Mouse (Mus musculus): ENCODE measurements around the gene Zfp410. TPM values are rescaled to one million over a fixed set of nuclear protein-coding genes. Genes with fewer than 3 reads are reported as not detected.

Zfp410 gene
- polyA plus RNA-seq, 1 experiment from 2014 or later: 121 TPM

DNA sequence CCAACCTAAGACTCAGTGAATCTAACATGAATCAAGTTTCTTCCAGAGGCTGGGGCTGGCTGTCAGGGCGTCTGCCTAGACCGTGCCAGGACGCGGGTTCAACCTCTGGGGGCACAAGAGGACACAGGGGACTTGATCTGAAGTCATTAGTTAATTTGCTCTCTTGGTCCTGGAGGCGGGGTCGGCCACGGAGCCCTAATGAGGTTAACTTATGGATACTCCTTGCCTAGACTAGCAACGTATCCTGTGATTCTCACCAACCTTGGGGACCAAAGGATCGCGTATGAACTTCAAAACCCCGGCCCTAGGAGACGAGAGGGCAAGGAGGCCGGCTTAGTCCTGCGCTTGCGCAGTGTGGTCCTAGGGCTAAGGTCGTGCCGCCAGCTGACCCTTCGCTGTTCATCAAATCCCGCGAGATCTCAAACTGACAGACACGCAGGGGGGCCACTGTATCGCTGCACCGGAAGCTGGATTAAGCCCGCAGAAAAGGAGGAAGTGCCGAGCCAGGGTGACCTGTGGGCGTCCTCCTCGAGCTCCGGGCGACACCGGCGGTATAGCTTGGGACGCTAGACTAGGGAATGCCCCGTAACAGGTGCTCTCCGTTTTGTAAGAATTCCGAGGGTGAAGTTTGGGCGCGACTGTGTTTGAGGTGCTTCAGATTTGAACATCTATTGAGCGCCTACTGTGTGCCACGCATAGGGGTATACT, 31.6 kb upstream of the Zfp410 start, which contains the start of gene Ptgr2:
Gene Ptgr2, plus strand, starts transcription at position 348 of the 708 bp plus-strand sequence.
- Histone ChIP-seq H3K4me3 (ENCODE audit: low read depth, low read length) (peak within 1 kb of the TSS; percentile 47), H3K9ac (ENCODE audit: low read length) (peak within 1 kb of the TSS; percentile 74), H3K4me2 (peak within 1 kb of the TSS; percentile 66), H3K36me3 (ENCODE audit: control insufficient read depth, insufficient read depth, low read length) (no peaks in the 10 kb centered on the region), H3K27ac (ENCODE audit: low read depth, low read length) (peak within 1 kb of the TSS; percentile 44; the same call in 1 of the 2 replicates), H3K27me3 (ENCODE audit: control insufficient read depth, insufficient read depth, low read length) (no peaks in the 10 kb centered on the region), H3K4me1 (ENCODE audit: control insufficient read depth, insufficient read depth, low read length) (peaks cover 9% of the 10 kb centered on the region), H3K9me3 (ENCODE audit: control insufficient read depth, low read length) (no peaks in the 10 kb centered on the region)
- DNase-seq (ENCODE audit: low spot score, missing footprints): peak; percentile 99
- under 1% methylated on average over 39 of the region's 39 CpGs for WGBS
- peak; percentile 98 for ATAC-seq (ENCODE audit: low FRiP score)

DNA sequence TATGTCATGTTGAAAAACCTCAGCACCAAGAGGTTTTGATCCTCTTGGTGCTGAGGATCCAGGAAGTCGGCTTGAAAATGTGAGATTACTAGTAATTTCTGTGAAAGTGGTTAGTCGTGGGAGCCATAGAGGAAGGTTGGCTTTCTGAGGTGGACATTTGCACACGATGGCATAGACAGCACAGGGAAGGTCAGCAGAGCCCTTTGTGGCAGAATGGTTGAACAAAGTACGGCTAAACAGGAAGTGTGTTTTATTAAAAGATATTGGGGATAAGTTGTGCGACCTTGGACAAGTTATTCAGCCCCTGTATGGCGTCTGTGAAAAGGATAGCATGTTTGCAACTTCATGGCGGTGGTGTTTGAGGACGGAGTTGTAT, 31.1 kb upstream of the Zfp410 start:
- Histone ChIP-seq H3K4me1 (ENCODE audit: control insufficient read depth, insufficient read depth, low read length) (peaks cover 9% of the 10 kb centered on the region), H3K36me3 (ENCODE audit: control insufficient read depth, insufficient read depth, low read length) (no peaks in the 10 kb centered on the region), H3K27me3 (ENCODE audit: control insufficient read depth, insufficient read depth, low read length) (no peaks in the 10 kb centered on the region), H3K9ac (ENCODE audit: low read length) (peak overlapping the region; percentile 74), H3K9me3 (ENCODE audit: control insufficient read depth, low read length) (no peaks in the 10 kb centered on the region), H3K4me2 (peak overlapping the region; percentile 66), H3K27ac (ENCODE audit: low read depth, low read length) (no peak overlapping the region), H3K4me3 (ENCODE audit: low read depth, low read length) (peak overlapping the region; percentile 47)
- whole genome bisulfite sequencing: 39% methylated on average over 8 of the region's 8 CpGs
- no peak for ATAC-seq (ENCODE audit: low FRiP score)
- no peak for DNase-seq (ENCODE audit: low spot score, missing footprints)

- H3K9me3 ChIP-seq (ENCODE audit: control insufficient read depth, low read length): no peaks in the 10 kb centered on the region
- no peak for DNase-seq (ENCODE audit: low spot score, missing footprints)
- WGBS: 62% methylated on average over 3 of the region's 3 CpGs
- H3K36me3 ChIP-seq (ENCODE audit: control insufficient read depth, insufficient read depth, low read length): no peaks in the 10 kb centered on the region
- peaks cover 9% of the 10 kb centered on the region for H3K4me1 ChIP-seq (ENCODE audit: control insufficient read depth, insufficient read depth, low read length)
- no peak for ATAC-seq (ENCODE audit: low FRiP score)
- no peak overlapping the region for H3K4me2 ChIP-seq
- H3K27me3 ChIP-seq (ENCODE audit: control insufficient read depth, insufficient read depth, low read length): no peaks in the 10 kb centered on the region
- no peak overlapping the region for H3K27ac ChIP-seq (ENCODE audit: low read depth, low read length)
- H3K4me3 ChIP-seq (ENCODE audit: low read depth, low read length): no peak overlapping the region
- no peak overlapping the region for H3K9ac ChIP-seq (ENCODE audit: low read length)
Measured at GRCm38 (mm10) chr12:84288461-84288860, 28.2 kb upstream of the Zfp410 start.

- WGBS: 96% methylated on average over 6 of the region's 6 CpGs
- Histone ChIP-seq H3K27me3 (ENCODE audit: control insufficient read depth, insufficient read depth, low read length) (no peaks in the 10 kb centered on the region), H3K4me3 (ENCODE audit: low read depth, low read length) (no peak overlapping the region), H3K36me3 (ENCODE audit: control insufficient read depth, insufficient read depth, low read length) (0 out of 2 replicates have a peak, but pooled peaks cover 5% of the 10 kb centered on the region), H3K4me2 (no peak overlapping the region), H3K4me1 (ENCODE audit: control insufficient read depth, insufficient read depth, low read length) (no peaks in the 10 kb centered on the region), H3K9me3 (ENCODE audit: control insufficient read depth, low read length) (no peaks in the 10 kb centered on the region), H3K9ac (ENCODE audit: low read length) (no peak overlapping the region), H3K27ac (ENCODE audit: low read depth, low read length) (no peak overlapping the region)
- no peak for ATAC-seq (ENCODE audit: low FRiP score)
- DNase-seq (ENCODE audit: low spot score, missing footprints): no peak
Measured at GRCm38 (mm10) chr12:84297851-84298250, 18.8 kb upstream of the Zfp410 start.

DNA sequence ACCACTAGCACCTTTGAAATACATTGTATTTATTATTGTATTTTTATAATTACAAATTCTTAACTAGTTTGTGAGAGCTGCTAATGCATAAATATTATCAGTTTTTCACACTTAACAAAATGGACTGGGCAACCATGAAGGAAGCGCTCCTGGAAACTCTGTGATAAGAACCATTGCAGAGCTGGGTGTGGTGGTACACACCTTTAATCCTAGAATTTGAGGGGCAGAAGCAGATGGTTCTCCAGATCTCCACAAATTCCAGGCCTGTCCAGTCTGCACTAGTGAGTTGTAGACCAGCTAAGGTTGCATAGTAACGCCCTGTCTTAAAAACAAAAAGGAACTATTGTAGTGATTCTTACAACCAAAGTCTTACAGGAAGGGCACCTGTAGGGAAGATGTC, 17.4 kb upstream of the Zfp410 start:
- Histone ChIP-seq H3K4me1 (ENCODE audit: control insufficient read depth, insufficient read depth, low read length) (no peaks in the 10 kb centered on the region), H3K27me3 (ENCODE audit: control insufficient read depth, insufficient read depth, low read length) (no peaks in the 10 kb centered on the region), H3K4me2 (no peak overlapping the region), H3K9ac (ENCODE audit: low read length) (no peak overlapping the region), H3K27ac (ENCODE audit: low read depth, low read length) (no peak overlapping the region), H3K36me3 (ENCODE audit: control insufficient read depth, insufficient read depth, low read length) (0 out of 2 replicates have a peak, but pooled peaks cover 2% of the 10 kb centered on the region), H3K4me3 (ENCODE audit: low read depth, low read length) (no peak overlapping the region), H3K9me3 (ENCODE audit: control insufficient read depth, low read length) (no peaks in the 10 kb centered on the region)
- no peak for ATAC-seq (ENCODE audit: low FRiP score)
- no peak for DNase-seq (ENCODE audit: low spot score, missing footprints)
- WGBS: 94% methylated on average over 2 of the region's 2 CpGs

- Histone ChIP-seq H3K27ac (ENCODE audit: low read depth, low read length) (no peak overlapping the region), H3K36me3 (ENCODE audit: control insufficient read depth, insufficient read depth, low read length) (0 out of 2 replicates have a peak, but pooled peaks cover 2% of the 10 kb centered on the region), H3K9me3 (ENCODE audit: control insufficient read depth, low read length) (no peaks in the 10 kb centered on the region), H3K27me3 (ENCODE audit: control insufficient read depth, insufficient read depth, low read length) (no peaks in the 10 kb centered on the region), H3K4me3 (ENCODE audit: low read depth, low read length) (no peak overlapping the region), H3K4me1 (ENCODE audit: control insufficient read depth, insufficient read depth, low read length) (no peaks in the 10 kb centered on the region), H3K4me2 (no peak overlapping the region), H3K9ac (ENCODE audit: low read length) (no peak overlapping the region)
- DNase-seq (ENCODE audit: low spot score, missing footprints) (no peak), ATAC-seq (ENCODE audit: low FRiP score) (no peak)
- WGBS: 90% methylated on average over 5 of the region's 5 CpGs
Measured at GRCm38 (mm10) chr12:84304101-84304500, 12.6 kb upstream of the Zfp410 start.

- Histone ChIP-seq H3K27me3 (ENCODE audit: control insufficient read depth, insufficient read depth, low read length) (no peaks in the 10 kb centered on the region), H3K4me2 (no peak overlapping the region), H3K9ac (ENCODE audit: low read length) (no peak overlapping the region), H3K36me3 (ENCODE audit: control insufficient read depth, insufficient read depth, low read length) (0 out of 2 replicates have a peak, but pooled peaks cover 2% of the 10 kb centered on the region), H3K9me3 (ENCODE audit: control insufficient read depth, low read length) (no peaks in the 10 kb centered on the region), H3K27ac (ENCODE audit: low read depth, low read length) (no peak overlapping the region), H3K4me1 (ENCODE audit: control insufficient read depth, insufficient read depth, low read length) (no peaks in the 10 kb centered on the region), H3K4me3 (ENCODE audit: low read depth, low read length) (no peak overlapping the region)
- ATAC-seq (ENCODE audit: low FRiP score): no peak
- DNase-seq (ENCODE audit: low spot score, missing footprints): no peak
- 80% methylated on average over 1 of the region's 1 CpGs for WGBS
Measured at GRCm38 (mm10) chr12:84304554-84304953, 12.1 kb upstream of the Zfp410 start.

DNA sequence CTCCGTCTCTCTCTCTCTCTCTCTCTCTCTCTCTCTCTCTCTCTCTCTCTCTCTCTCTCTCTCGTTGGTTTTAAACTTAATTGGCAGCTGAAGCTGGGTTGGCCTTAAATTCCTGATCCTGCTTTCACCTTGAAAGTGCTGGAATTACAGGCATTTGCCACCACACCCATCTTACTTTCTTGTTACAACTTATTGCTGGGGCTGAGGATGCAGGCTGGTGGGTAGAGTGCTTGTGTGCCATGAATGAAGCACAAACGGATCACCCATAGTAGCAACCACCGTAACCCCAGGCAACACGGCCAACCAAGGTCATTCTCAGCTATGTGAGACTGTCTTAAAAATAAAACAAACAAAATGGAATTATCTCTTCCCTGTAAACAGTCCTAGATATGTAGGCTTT, 5.3 kb upstream of the Zfp410 start:
- H3K4me2 ChIP-seq: no peak overlapping the region
- ATAC-seq (ENCODE audit: low FRiP score) (no peak), DNase-seq (ENCODE audit: low spot score, missing footprints) (no peak)
- H3K4me1 ChIP-seq (ENCODE audit: control insufficient read depth, insufficient read depth, low read length): peaks cover 4% of the 10 kb centered on the region; the same call in 1 of the 2 replicates
- no peak overlapping the region for H3K4me3 ChIP-seq (ENCODE audit: low read depth, low read length)
- no peaks in the 10 kb centered on the region for H3K9me3 ChIP-seq (ENCODE audit: control insufficient read depth, low read length)
- no peaks in the 10 kb centered on the region for H3K27me3 ChIP-seq (ENCODE audit: control insufficient read depth, insufficient read depth, low read length)
- no peaks in the 10 kb centered on the region for H3K36me3 ChIP-seq (ENCODE audit: control insufficient read depth, insufficient read depth, low read length)
- no peak overlapping the region for H3K9ac ChIP-seq (ENCODE audit: low read length)
- 81% methylated on average over 4 of the region's 5 CpGs for WGBS
- H3K27ac ChIP-seq (ENCODE audit: low read depth, low read length): no peak overlapping the region

- no peaks in the 10 kb centered on the region for H3K27me3 ChIP-seq (ENCODE audit: control insufficient read depth, insufficient read depth, low read length)
- 53% methylated on average over 7 of the region's 7 CpGs for WGBS
- no peaks in the 10 kb centered on the region for H3K9me3 ChIP-seq (ENCODE audit: control insufficient read depth, low read length)
- H3K9ac ChIP-seq (ENCODE audit: low read length): peak overlapping the region; percentile 92
- ATAC-seq (ENCODE audit: low FRiP score) (no peak), DNase-seq (ENCODE audit: low spot score, missing footprints) (no peak)
- peaks cover 11% of the 10 kb centered on the region for H3K4me1 ChIP-seq (ENCODE audit: control insufficient read depth, insufficient read depth, low read length)
- H3K27ac ChIP-seq (ENCODE audit: low read depth, low read length): no peak overlapping the region
- H3K4me2 ChIP-seq: peak overlapping the region; percentile 74
- H3K4me3 ChIP-seq (ENCODE audit: low read depth, low read length): peak overlapping the region; percentile 93
- H3K36me3 ChIP-seq (ENCODE audit: control insufficient read depth, insufficient read depth, low read length): no peaks in the 10 kb centered on the region
Measured at GRCm38 (mm10) chr12:84316006-84316405, 646 bp upstream of the Zfp410 start.
